Comparison of ENCODE assay signal across 34 mouse cellular contexts in the genomic region with DNA sequence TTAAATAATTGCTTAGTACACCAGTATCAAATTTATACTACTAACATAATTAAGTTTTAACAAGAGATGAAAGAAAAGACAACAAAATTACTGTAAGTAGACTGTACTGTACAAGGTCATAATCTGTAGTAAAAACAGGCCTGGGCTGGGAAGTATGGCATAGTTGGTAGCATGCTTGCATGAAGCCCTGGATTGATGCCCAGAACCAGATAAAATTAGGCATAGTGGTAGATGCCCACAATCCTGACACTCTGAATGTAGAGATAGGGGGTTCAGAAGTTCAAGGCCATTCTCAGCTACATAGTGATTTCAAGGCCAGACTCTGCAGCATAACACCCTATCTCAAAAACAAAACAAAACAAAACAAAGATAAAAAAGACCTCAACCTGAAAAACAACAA. TPM values are rescaled to one million over a fixed set of nuclear protein-coding genes. Genes with fewer than 3 reads are reported as not detected.
A peak's percentile ranks its signal among the peaks of the same experiment; 100 is the strongest.
DNase-seq lines count a peak whose midpoint lies in the region; ATAC-seq and TF ChIP-seq lines count a peak whose summit lies in the region.
"Had no signal": no experiment of that assay in that cellular context is flagged by ENCODE, and none has a peak within 500 bp of the region (broad histone marks: within the 10 kb centered on the region; RNA-seq: fewer than 3 reads in every experiment).

No protein-coding gene starts in this region.

- no peaks in the 10 kb centered on the region for H3K36me3 ChIP-seq in heart, embryonic 12.5 days
- no peaks in the 10 kb centered on the region for H3K36me3 ChIP-seq in heart, embryonic 16.5 days (ENCODE audit: control insufficient read depth, insufficient read depth)
- H3K36me3 ChIP-seq in midbrain, embryonic 13.5 days = no peaks in the 10 kb centered on the region

- H3K4me3 ChIP-seq in heart, embryonic 12.5 days = no peak overlapping the region
- no peak overlapping the region for H3K4me3 ChIP-seq in heart, embryonic 16.5 days (ENCODE audit: low read length)
- H3K4me3 ChIP-seq in lung, adult 2 months (replicated peaks; ENCODE audit: extremely low read depth, low read depth, low read length) = no peak overlapping the region
- H3K4me3 ChIP-seq in midbrain, embryonic 13.5 days (replicated peaks) = no peak overlapping the region
- H3K4me3 ChIP-seq: erythroblast, embryonic 14.5 days had no signal

- TF ChIP-seq POLR2A in lung, adult 2 months (IDR thresholded peaks at IDR 0.05; ENCODE audit: borderline replicate concordance, extremely low read depth, low read depth, low read length) = no peak

- peak; percentile 90 for DNase-seq in heart, adult 11 months
- peak; percentile 48 for DNase-seq in ovary, adult 18-20 months (ENCODE audit: low spot score)
- DNase-seq in ovary, postnatal 36 days (ENCODE audit: low spot score) = no peak
- DNase-seq in spleen, postnatal 4 days (ENCODE audit: low spot score in 2 of 2) = no peak
- no peak for DNase-seq in lung, adult 2 months
- DNase-seq: adrenal gland, adult 8-10 months; cerebellum, adult 2 months; cerebellum, postnatal 14 days; gastrocnemius, postnatal 10 days; kidney, adult 9 months; kidney, postnatal 10 days; layer of hippocampus, postnatal 36 days; liver; lung, embryonic 14.5 days; lung, postnatal 14 days; thymus, adult 18-20 months; thymus, postnatal 25 days had no signal

- no peak overlapping the region for H3K9ac ChIP-seq in heart, embryonic 12.5 days
- no peak overlapping the region for H3K9ac ChIP-seq in heart, embryonic 16.5 days (ENCODE audit: low read length)
- H3K9ac ChIP-seq in midbrain, embryonic 13.5 days (replicated peaks) = no peak overlapping the region
- H3K9ac ChIP-seq: hindbrain, embryonic 14.5 days; liver, embryonic 14.5 days; lung, embryonic 14.5 days had no signal

- no peak overlapping the region for H3K4me2 ChIP-seq in heart, embryonic 12.5 days
- no peak overlapping the region for H3K4me2 ChIP-seq in heart, embryonic 16.5 days (ENCODE audit: low read depth, low read length)
- H3K4me2 ChIP-seq in midbrain, embryonic 13.5 days (replicated peaks) = no peak overlapping the region
- H3K4me2 ChIP-seq: hindbrain, embryonic 14.5 days; lung, embryonic 14.5 days had no signal

- no peak for ATAC-seq in heart, embryonic 12.5 days (ENCODE audit: insufficient number of reproducible peaks, low FRiP score)
- ATAC-seq in heart, embryonic 16.5 days (replicated peaks; ENCODE audit: extremely low read depth, insufficient read depth, low FRiP score) = peak; percentile 56; the same call in 1 of the 2 replicates
- ATAC-seq in midbrain, embryonic 13.5 days = no peak
- ATAC-seq: CD4-positive, CD25-positive, alpha-beta regulatory T cell, adult 4 months; forebrain, embryonic 16.5 days; intestine, postnatal 0 days; midbrain, embryonic 16.5 days had no signal

- no peak overlapping the region for H3K27ac ChIP-seq in heart, embryonic 12.5 days (ENCODE audit: poor library complexity, severe bottlenecking)
- H3K27ac ChIP-seq in heart, embryonic 16.5 days (ENCODE audit: low read length) = peak overlapping the region; percentile 46
- no peak overlapping the region for H3K27ac ChIP-seq in midbrain, embryonic 13.5 days
- H3K27ac ChIP-seq: hindbrain, embryonic 14.5 days; liver, embryonic 14.5 days; stomach, postnatal 0 days had no signal

- H3K4me1 ChIP-seq in heart, embryonic 12.5 days (replicated peaks) = peaks cover 2% of the 10 kb centered on the region; the same call in 1 of the 2 replicates
- H3K4me1 ChIP-seq in heart, embryonic 16.5 days (ENCODE audit: control insufficient read depth, insufficient read depth, low read length) = peaks cover 6% of the 10 kb centered on the region
- H3K4me1 ChIP-seq in lung, adult 2 months (ENCODE audit: control insufficient read depth, insufficient read depth, low read length) = no peaks in the 10 kb centered on the region
- peaks cover 4% of the 10 kb centered on the region; the same call in 1 of the 2 replicates for H3K4me1 ChIP-seq in midbrain, embryonic 13.5 days (replicated peaks)

- H3K27me3 ChIP-seq in heart, embryonic 12.5 days (replicated peaks) = no peaks in the 10 kb centered on the region
- no peaks in the 10 kb centered on the region for H3K27me3 ChIP-seq in heart, embryonic 16.5 days (ENCODE audit: control insufficient read depth, insufficient read depth, low read length)
- peaks cover 9% of the 10 kb centered on the region; the same call in 1 of the 2 replicates for H3K27me3 ChIP-seq in midbrain, embryonic 13.5 days

- TF ChIP-seq CTCF in lung, adult 2 months (IDR thresholded peaks at IDR 0.05; ENCODE audit: insufficient read depth, low read length) = no peak

- H3K9me3 ChIP-seq in heart, embryonic 12.5 days (replicated peaks) = no peaks in the 10 kb centered on the region
- no peaks in the 10 kb centered on the region for H3K9me3 ChIP-seq in heart, embryonic 16.5 days (replicated peaks; ENCODE audit: control insufficient read depth, low read length)
- no peaks in the 10 kb centered on the region for H3K9me3 ChIP-seq in midbrain, embryonic 13.5 days

RNA-seq across cellular contexts. Expression of a gene that starts 3.3 kb away (rescaled TPM):
- polyA plus RNA-seq in heart, embryonic 12.5 days (2016; fragmentation: Nextera tagmentation; extraction: Ambion mirVana) = not detected in 2 replicates
- not detected in 2 replicates for polyA plus RNA-seq in heart, embryonic 16.5 days (2015; fragmentation: Nextera tagmentation; extraction: Ambion mirVana)
- not detected in 2 replicates for polyA plus RNA-seq in lung, adult 2 months (2012; rRNA removed)
- not detected in 2 replicates for polyA plus RNA-seq in midbrain, embryonic 13.5 days (2015; fragmentation: Nextera tagmentation; extraction: Ambion mirVana)
- polyA plus RNA-seq: CD4-positive, CD25-positive, alpha-beta regulatory T cell, adult 4 months; cerebellum, adult 2 months; cortical plate, adult 2 months; embryonic facial prominence, embryonic 14.5 days; erythroblast, embryonic 14.5 days; forebrain, embryonic 11.5 days; forebrain, embryonic 16.5 days; hindbrain, embryonic 14.5 days; intestine, postnatal 0 days; large intestine, adult 2 months; limb, embryonic 11.5 days; liver, embryonic 14.5 days; lung, embryonic 14.5 days; midbrain, embryonic 16.5 days; neural tube, embryonic 11.5 days; stomach, postnatal 0 days had no signal

RNA-seq across cellular contexts. Expression of a gene that starts 4.3 kb away (rescaled TPM):
- polyA plus RNA-seq in heart, embryonic 12.5 days (2016; fragmentation: Nextera tagmentation; extraction: Ambion mirVana) = 114 and 116 TPM in 2 replicates
- 329 and 362 TPM in 2 replicates for polyA plus RNA-seq in heart, embryonic 16.5 days (2015; fragmentation: Nextera tagmentation; extraction: Ambion mirVana)
- 4.6 and 6.8 TPM in 2 replicates for polyA plus RNA-seq in lung, adult 2 months (2012; rRNA removed)
- 29.3 and 31.9 TPM in 2 replicates for polyA plus RNA-seq in midbrain, embryonic 13.5 days (2015; fragmentation: Nextera tagmentation; extraction: Ambion mirVana)
- polyA plus RNA-seq: erythroblast, embryonic 14.5 days had no signal

RNA-seq across cellular contexts. Expression of a gene that starts 51.7 kb away (rescaled TPM):
- 116 and 123 TPM in 2 replicates for polyA plus RNA-seq in heart, embryonic 12.5 days (2016; fragmentation: Nextera tagmentation; extraction: Ambion mirVana)
- 113 and 115 TPM in 2 replicates for polyA plus RNA-seq in heart, embryonic 16.5 days (2015; fragmentation: Nextera tagmentation; extraction: Ambion mirVana)
- polyA plus RNA-seq in lung, adult 2 months (2012; rRNA removed) = 9.5 and 13.6 TPM in 2 replicates
- polyA plus RNA-seq in midbrain, embryonic 13.5 days (2015; fragmentation: Nextera tagmentation; extraction: Ambion mirVana) = 32.2 and 36.4 TPM in 2 replicates

Comparison
In these comparisons a context has a peak if more than half of its experiments do, and no peak if none do; other contexts are left out.
1. DNase-seq: peak in heart, adult 11 months (single experiment) and ovary, adult 18-20 months (single experiment); none in ovary, postnatal 36 days (single experiment), spleen, postnatal 4 days (0 of 2) and lung, adult 2 months (single experiment).